Mouse (Mus musculus): ENCODE measurements around the gene Sytl2. TPM values are rescaled to one million over a fixed set of nuclear protein-coding genes. Genes with fewer than 3 reads are reported as not detected.

The Sytl2 gene
- polyA plus RNA-seq, 1 experiment from 2014 or later: 3.8 TPM

DNA sequence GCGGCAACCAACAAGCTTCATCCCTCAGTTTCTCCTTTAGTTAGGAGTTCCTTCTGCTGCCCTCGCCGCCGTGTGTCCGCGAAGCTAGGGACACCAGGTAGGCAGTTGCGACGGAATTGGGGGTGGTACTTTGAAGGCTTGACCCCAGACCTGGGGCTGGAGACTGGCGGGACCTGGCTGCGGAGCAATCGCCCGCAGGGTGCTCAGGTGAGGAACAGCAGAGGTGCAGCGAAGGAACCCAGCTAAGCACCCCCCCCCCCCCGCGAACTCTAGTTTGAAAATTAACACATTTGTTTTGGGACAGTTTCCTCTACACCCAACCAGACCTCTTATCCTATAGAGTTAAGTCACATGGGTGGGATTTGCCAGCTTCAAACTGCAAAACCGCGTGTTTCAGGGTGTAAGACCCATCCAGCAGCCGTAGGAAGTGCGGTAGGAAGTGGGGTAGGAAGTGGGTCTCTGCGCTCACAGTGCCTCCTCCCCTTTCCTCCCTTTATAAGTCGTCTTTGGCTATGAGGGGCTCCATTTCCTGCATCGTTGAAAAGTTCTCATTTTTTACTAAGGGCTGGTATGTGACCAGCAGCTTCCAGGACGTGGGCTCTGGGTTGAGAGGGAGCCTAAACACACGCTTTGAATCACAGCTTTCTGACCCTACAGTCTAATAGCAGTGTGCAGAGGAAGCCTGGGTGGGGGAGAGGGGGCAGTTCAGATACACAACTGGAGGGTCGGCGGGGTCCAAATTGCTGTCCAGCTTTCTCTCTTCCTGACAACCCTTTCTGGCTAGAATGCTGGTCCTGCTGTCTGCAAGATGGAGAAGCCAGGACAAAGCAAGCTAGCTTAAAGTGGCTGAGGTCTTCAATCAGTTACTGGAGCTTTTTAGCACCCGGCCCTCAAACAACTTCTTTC is 848 bp downstream of the Sytl2 start:
- no peak overlapping the region for H3K27ac ChIP-seq (ENCODE audit: low read depth, low read length)
- peak overlapping the region; percentile 58 for H3K4me3 ChIP-seq (ENCODE audit: low read depth, low read length)
- no peaks in the 10 kb centered on the region for H3K36me3 ChIP-seq (ENCODE audit: control insufficient read depth, insufficient read depth, low read length)
- no peaks in the 10 kb centered on the region for H3K9me3 ChIP-seq (ENCODE audit: control insufficient read depth, low read length)
- ATAC-seq (ENCODE audit: low FRiP score) (peak; percentile 35), DNase-seq (ENCODE audit: low spot score, missing footprints) (peak; percentile 92)
- peak overlapping the region; percentile 96 for H3K4me2 ChIP-seq
- 4% methylated on average over 27 of the region's 27 CpGs for WGBS
- H3K4me1 ChIP-seq (ENCODE audit: control insufficient read depth, insufficient read depth, low read length): peaks cover 5% of the 10 kb centered on the region
- peak overlapping the region; percentile 69 for H3K9ac ChIP-seq (ENCODE audit: low read length)
- H3K27me3 ChIP-seq (ENCODE audit: control insufficient read depth, insufficient read depth, low read length): no peaks in the 10 kb centered on the region; the same call in 1 of the 2 replicates

DNA sequence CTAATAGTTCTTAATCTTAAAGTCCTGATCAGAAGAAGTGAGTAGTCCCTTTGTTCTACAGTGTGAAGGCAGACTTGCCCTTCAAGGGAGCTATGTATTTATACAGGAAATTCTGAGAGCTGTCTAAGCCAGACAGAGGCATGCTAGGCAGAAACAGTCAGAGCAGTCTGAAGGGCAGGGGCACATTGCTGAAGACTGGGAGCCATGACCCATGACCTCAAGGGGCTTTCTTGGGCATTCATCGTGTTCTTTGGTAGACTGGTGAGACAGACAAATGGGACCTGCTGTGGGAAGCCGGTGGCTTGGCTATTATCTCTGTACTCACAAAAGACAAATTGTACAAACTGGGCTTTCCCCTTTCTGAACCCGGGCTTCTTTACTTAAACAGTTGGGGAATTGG is 4.0 kb downstream of the Sytl2 start:
- WGBS: 4% methylated on average over 3 of the region's 3 CpGs
- Histone ChIP-seq H3K4me2 (no peak overlapping the region), H3K4me3 (ENCODE audit: low read depth, low read length) (no peak overlapping the region), H3K27me3 (ENCODE audit: control insufficient read depth, insufficient read depth, low read length) (no peaks in the 10 kb centered on the region; the same call in 1 of the 2 replicates), H3K36me3 (ENCODE audit: control insufficient read depth, insufficient read depth, low read length) (no peaks in the 10 kb centered on the region), H3K4me1 (ENCODE audit: control insufficient read depth, insufficient read depth, low read length) (peaks cover 5% of the 10 kb centered on the region), H3K9me3 (ENCODE audit: control insufficient read depth, low read length) (no peaks in the 10 kb centered on the region), H3K27ac (ENCODE audit: low read depth, low read length) (0 out of 2 replicates have a peak overlapping the region, but pooled peaks have one; percentile 20), H3K9ac (ENCODE audit: low read length) (no peak overlapping the region)
- DNase-seq (ENCODE audit: low spot score, missing footprints): peak; percentile 89
- peak; percentile 62 for ATAC-seq (ENCODE audit: low FRiP score)

GRCm38 (mm10) chr7:90306968-90307367 is 4.9 kb downstream of the Sytl2 start:
- no peak overlapping the region for H3K27ac ChIP-seq (ENCODE audit: low read depth, low read length)
- 93% methylated on average over 1 of the region's 1 CpGs for WGBS
- H3K4me1 ChIP-seq (ENCODE audit: control insufficient read depth, insufficient read depth, low read length): peaks cover 5% of the 10 kb centered on the region
- H3K4me2 ChIP-seq: no peak overlapping the region
- H3K9ac ChIP-seq (ENCODE audit: low read length): no peak overlapping the region
- DNase-seq (ENCODE audit: low spot score, missing footprints): no peak
- H3K36me3 ChIP-seq (ENCODE audit: control insufficient read depth, insufficient read depth, low read length): no peaks in the 10 kb centered on the region
- no peak for ATAC-seq (ENCODE audit: low FRiP score)
- H3K27me3 ChIP-seq (ENCODE audit: control insufficient read depth, insufficient read depth, low read length): no peaks in the 10 kb centered on the region; the same call in 1 of the 2 replicates
- no peaks in the 10 kb centered on the region for H3K9me3 ChIP-seq (ENCODE audit: control insufficient read depth, low read length)
- no peak overlapping the region for H3K4me3 ChIP-seq (ENCODE audit: low read depth, low read length)

GRCm38 (mm10) chr7:90308003-90308402 is 6.0 kb downstream of the Sytl2 start:
- no peak overlapping the region for H3K9ac ChIP-seq (ENCODE audit: low read length)
- H3K4me1 ChIP-seq (ENCODE audit: control insufficient read depth, insufficient read depth, low read length): peaks cover 3% of the 10 kb centered on the region; the same call in 1 of the 2 replicates
- no peak overlapping the region for H3K4me2 ChIP-seq
- DNase-seq (ENCODE audit: low spot score, missing footprints) (no peak), ATAC-seq (ENCODE audit: low FRiP score) (no peak)
- no peak overlapping the region for H3K4me3 ChIP-seq (ENCODE audit: low read depth, low read length)
- H3K36me3 ChIP-seq (ENCODE audit: control insufficient read depth, insufficient read depth, low read length): no peaks in the 10 kb centered on the region
- no peaks in the 10 kb centered on the region; the same call in 1 of the 2 replicates for H3K27me3 ChIP-seq (ENCODE audit: control insufficient read depth, insufficient read depth, low read length)
- no peak overlapping the region for H3K27ac ChIP-seq (ENCODE audit: low read depth, low read length)
- WGBS: 86% methylated on average over 6 of the region's 6 CpGs
- no peaks in the 10 kb centered on the region for H3K9me3 ChIP-seq (ENCODE audit: control insufficient read depth, low read length)

- 82% methylated on average over 7 of the region's 7 CpGs for WGBS
- Histone ChIP-seq H3K9me3 (ENCODE audit: control insufficient read depth, low read length) (no peaks in the 10 kb centered on the region), H3K9ac (ENCODE audit: low read length) (no peak overlapping the region), H3K4me1 (ENCODE audit: control insufficient read depth, insufficient read depth, low read length) (no peaks in the 10 kb centered on the region), H3K36me3 (ENCODE audit: control insufficient read depth, insufficient read depth, low read length) (no peaks in the 10 kb centered on the region), H3K27me3 (ENCODE audit: control insufficient read depth, insufficient read depth, low read length) (no peaks in the 10 kb centered on the region), H3K27ac (ENCODE audit: low read depth, low read length) (no peak overlapping the region), H3K4me2 (no peak overlapping the region), H3K4me3 (ENCODE audit: low read depth, low read length) (no peak overlapping the region)
- ATAC-seq (ENCODE audit: low FRiP score) (no peak), DNase-seq (ENCODE audit: low spot score, missing footprints) (no peak)
Observed at GRCm38 (mm10) chr7:90312151-90312883, 10.3 kb downstream of the Sytl2 start.

DNA sequence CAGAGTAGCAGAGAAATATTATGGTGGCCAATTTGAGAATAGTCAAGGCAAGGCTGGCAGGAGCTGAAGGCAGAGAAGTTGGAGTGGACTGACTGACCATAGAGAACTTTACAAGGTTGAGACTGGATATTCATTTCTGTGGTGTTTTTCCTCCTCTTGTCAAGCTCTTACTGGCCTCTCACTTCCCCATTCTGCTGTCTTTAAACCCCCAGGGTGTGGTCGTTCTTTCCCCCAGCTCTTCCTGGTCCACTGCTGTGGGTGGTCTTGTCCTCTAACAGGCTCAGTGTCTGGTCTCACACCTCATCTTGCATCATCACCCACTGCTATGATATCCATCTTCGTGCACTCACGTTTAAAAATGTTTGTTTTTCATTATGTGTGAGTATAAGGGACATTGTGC is 11.4 kb downstream of the Sytl2 start:
- Histone ChIP-seq H3K4me3 (ENCODE audit: low read depth, low read length) (no peak overlapping the region), H3K36me3 (ENCODE audit: control insufficient read depth, insufficient read depth, low read length) (no peaks in the 10 kb centered on the region), H3K4me2 (no peak overlapping the region), H3K27ac (ENCODE audit: low read depth, low read length) (no peak overlapping the region), H3K9me3 (ENCODE audit: control insufficient read depth, low read length) (no peaks in the 10 kb centered on the region), H3K9ac (ENCODE audit: low read length) (no peak overlapping the region), H3K27me3 (ENCODE audit: control insufficient read depth, insufficient read depth, low read length) (no peaks in the 10 kb centered on the region), H3K4me1 (ENCODE audit: control insufficient read depth, insufficient read depth, low read length) (no peaks in the 10 kb centered on the region)
- DNase-seq (ENCODE audit: low spot score, missing footprints): no peak
- 79% methylated on average over 3 of the region's 3 CpGs for WGBS
- ATAC-seq (ENCODE audit: low FRiP score): no peak

- Histone ChIP-seq H3K27ac (ENCODE audit: low read depth, low read length) (no peak overlapping the region), H3K4me2 (no peak overlapping the region), H3K9ac (ENCODE audit: low read length) (no peak overlapping the region), H3K4me3 (ENCODE audit: low read depth, low read length) (no peak overlapping the region), H3K4me1 (ENCODE audit: control insufficient read depth, insufficient read depth, low read length) (no peaks in the 10 kb centered on the region), H3K27me3 (ENCODE audit: control insufficient read depth, insufficient read depth, low read length) (no peaks in the 10 kb centered on the region), H3K36me3 (ENCODE audit: control insufficient read depth, insufficient read depth, low read length) (no peaks in the 10 kb centered on the region), H3K9me3 (ENCODE audit: control insufficient read depth, low read length) (no peaks in the 10 kb centered on the region)
- DNase-seq (ENCODE audit: low spot score, missing footprints) (no peak), ATAC-seq (ENCODE audit: low FRiP score) (no peak)
- 94% methylated on average over 2 of the region's 2 CpGs for WGBS
Observed at GRCm38 (mm10) chr7:90316823-90317222, 14.8 kb downstream of the Sytl2 start.

DNA sequence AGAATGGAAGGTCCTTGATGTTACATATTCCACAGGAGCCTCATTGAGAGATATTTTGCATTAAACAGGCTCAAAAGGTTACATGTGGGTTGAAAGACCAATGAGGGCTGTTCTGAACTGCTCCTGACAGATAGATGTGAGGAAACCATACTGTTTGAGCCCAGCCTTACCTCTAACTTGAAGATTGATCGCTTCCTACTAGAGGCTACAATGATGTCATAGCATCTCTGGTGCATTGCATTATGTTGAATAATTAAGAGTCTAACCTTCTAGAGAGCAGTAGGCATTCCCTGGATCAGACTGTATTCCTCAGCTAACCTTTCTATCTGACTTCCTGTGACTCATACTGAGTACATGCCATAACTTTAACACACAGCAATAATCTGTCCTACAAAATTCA is 17.4 kb downstream of the Sytl2 start:
- no peaks in the 10 kb centered on the region for H3K4me1 ChIP-seq (ENCODE audit: control insufficient read depth, insufficient read depth, low read length)
- H3K27ac ChIP-seq (ENCODE audit: low read depth, low read length): no peak overlapping the region
- H3K9ac ChIP-seq (ENCODE audit: low read length): no peak overlapping the region
- 91% methylated on average over 1 of the region's 1 CpGs for WGBS
- no peak overlapping the region for H3K4me3 ChIP-seq (ENCODE audit: low read depth, low read length)
- DNase-seq (ENCODE audit: low spot score, missing footprints): peak; percentile 85
- no peaks in the 10 kb centered on the region for H3K9me3 ChIP-seq (ENCODE audit: control insufficient read depth, low read length)
- no peaks in the 10 kb centered on the region for H3K36me3 ChIP-seq (ENCODE audit: control insufficient read depth, insufficient read depth, low read length)
- H3K27me3 ChIP-seq (ENCODE audit: control insufficient read depth, insufficient read depth, low read length): no peaks in the 10 kb centered on the region
- ATAC-seq (ENCODE audit: low FRiP score): no peak
- no peak overlapping the region for H3K4me2 ChIP-seq

- WGBS: 49% methylated on average over 5 of the region's 5 CpGs
- ATAC-seq (ENCODE audit: low FRiP score) (no peak), DNase-seq (ENCODE audit: low spot score, missing footprints) (peak; percentile 81)
- no peaks in the 10 kb centered on the region for H3K9me3 ChIP-seq (ENCODE audit: control insufficient read depth, low read length)
- H3K4me2 ChIP-seq: no peak overlapping the region
- no peak overlapping the region for H3K27ac ChIP-seq (ENCODE audit: low read depth, low read length)
- no peaks in the 10 kb centered on the region for H3K27me3 ChIP-seq (ENCODE audit: control insufficient read depth, insufficient read depth, low read length)
- H3K9ac ChIP-seq (ENCODE audit: low read length): no peak overlapping the region
- H3K4me3 ChIP-seq (ENCODE audit: low read depth, low read length): no peak overlapping the region
- H3K4me1 ChIP-seq (ENCODE audit: control insufficient read depth, insufficient read depth, low read length): no peaks in the 10 kb centered on the region
- no peaks in the 10 kb centered on the region for H3K36me3 ChIP-seq (ENCODE audit: control insufficient read depth, insufficient read depth, low read length)
Observed at GRCm38 (mm10) chr7:90320124-90320523, 18.1 kb downstream of the Sytl2 start.

Measured in midbrain, embryonic 11.5 days (tissue).